Mouse (Mus musculus): ENCODE results near the gene Gse1. TPM values are rescaled to one million over a fixed set of nuclear protein-coding genes. Genes with fewer than 3 reads are reported as not detected.

Gse1 gene
- polyA plus RNA-seq, 1 experiment from 2014 or later = 10.0 TPM

- Histone ChIP-seq H3K36me3 (peaks cover 12% of the 10 kb centered on the region), H3K4me1 (peaks cover 36% of the 10 kb centered on the region), H3K9me3 (replicated peaks) (no peaks in the 10 kb centered on the region), H3K27me3 (no peaks in the 10 kb centered on the region), H3K4me2 (no peak overlapping the region), H3K9ac (no peak overlapping the region), H3K27ac (no peak overlapping the region), H3K4me3 (replicated peaks) (no peak overlapping the region)
- no peak for ATAC-seq (replicated peaks; ENCODE audit: low FRiP score)
- 94% methylated on average over 4 of the region's 4 CpGs for WGBS
These were observed 20.2 kb downstream of the Gse1 start for GRCm38 (mm10) chr8:120248451-120248850.

GRCm38 (mm10) chr8:120249800-120250336, 21.6 kb downstream of the Gse1 start:
- H3K4me3 ChIP-seq (replicated peaks) = no peak overlapping the region
- no peak for ATAC-seq (replicated peaks; ENCODE audit: low FRiP score)
- H3K9me3 ChIP-seq (replicated peaks) = no peaks in the 10 kb centered on the region
- H3K27me3 ChIP-seq = no peaks in the 10 kb centered on the region
- H3K27ac ChIP-seq = peak overlapping the region; percentile 48
- peaks cover 47% of the 10 kb centered on the region for H3K4me1 ChIP-seq
- H3K4me2 ChIP-seq = no peak overlapping the region
- 83% methylated on average over 9 of the region's 9 CpGs for WGBS
- H3K9ac ChIP-seq = no peak overlapping the region
- no peaks in the 10 kb centered on the region for H3K36me3 ChIP-seq

GRCm38 (mm10) chr8:120250750-120251410, 22.6 kb downstream of the Gse1 start:
- peaks cover 47% of the 10 kb centered on the region for H3K4me1 ChIP-seq
- H3K27me3 ChIP-seq = no peaks in the 10 kb centered on the region
- no peaks in the 10 kb centered on the region for H3K9me3 ChIP-seq (replicated peaks)
- no peak for ATAC-seq (replicated peaks; ENCODE audit: low FRiP score)
- no peak overlapping the region for H3K4me3 ChIP-seq (replicated peaks)
- peak overlapping the region; percentile 48; the same call in 1 of the 2 replicates for H3K27ac ChIP-seq
- no peak overlapping the region for H3K9ac ChIP-seq
- WGBS = 66% methylated on average over 16 of the region's 16 CpGs
- H3K4me2 ChIP-seq = no peak overlapping the region
- H3K36me3 ChIP-seq = no peaks in the 10 kb centered on the region

GRCm38 (mm10) chr8:120251411-120252035, 23.3 kb downstream of the Gse1 start:
- Histone ChIP-seq H3K36me3 (no peaks in the 10 kb centered on the region), H3K9ac (no peak overlapping the region), H3K27me3 (no peaks in the 10 kb centered on the region), H3K4me2 (no peak overlapping the region), H3K4me1 (peaks cover 52% of the 10 kb centered on the region), H3K27ac (peak overlapping the region; percentile 48), H3K9me3 (replicated peaks) (no peaks in the 10 kb centered on the region), H3K4me3 (replicated peaks) (no peak overlapping the region)
- WGBS = 40% methylated on average over 9 of the region's 9 CpGs
- ATAC-seq (replicated peaks; ENCODE audit: low FRiP score) = no peak; the same call in 1 of the 2 replicates

GRCm38 (mm10) chr8:120253626-120254025, 25.4 kb downstream of the Gse1 start:
- no peak overlapping the region for H3K9ac ChIP-seq
- no peaks in the 10 kb centered on the region for H3K27me3 ChIP-seq
- H3K4me1 ChIP-seq = peaks cover 56% of the 10 kb centered on the region
- no peak overlapping the region for H3K27ac ChIP-seq
- ATAC-seq (replicated peaks; ENCODE audit: low FRiP score) = no peak
- no peaks in the 10 kb centered on the region for H3K9me3 ChIP-seq (replicated peaks)
- no peak overlapping the region for H3K4me2 ChIP-seq
- H3K4me3 ChIP-seq (replicated peaks) = no peak overlapping the region
- WGBS = 79% methylated on average over 8 of the region's 8 CpGs
- H3K36me3 ChIP-seq = no peaks in the 10 kb centered on the region

- Histone ChIP-seq H3K27ac (no peak overlapping the region), H3K4me1 (peaks cover 58% of the 10 kb centered on the region), H3K27me3 (no peaks in the 10 kb centered on the region), H3K9me3 (replicated peaks) (no peaks in the 10 kb centered on the region), H3K36me3 (no peaks in the 10 kb centered on the region), H3K9ac (no peak overlapping the region), H3K4me2 (no peak overlapping the region), H3K4me3 (replicated peaks) (no peak overlapping the region)
- ATAC-seq (replicated peaks; ENCODE audit: low FRiP score) = no peak
- WGBS = 83% methylated on average over 6 of the region's 6 CpGs
These were observed 27.2 kb downstream of the Gse1 start for GRCm38 (mm10) chr8:120255406-120255987.

GRCm38 (mm10) chr8:120256958-120257357, 28.7 kb downstream of the Gse1 start:
- Histone ChIP-seq H3K4me1 (peaks cover 58% of the 10 kb centered on the region), H3K4me2 (no peak overlapping the region), H3K9ac (no peak overlapping the region), H3K9me3 (replicated peaks) (no peaks in the 10 kb centered on the region), H3K36me3 (no peaks in the 10 kb centered on the region), H3K27me3 (no peaks in the 10 kb centered on the region), H3K27ac (no peak overlapping the region), H3K4me3 (replicated peaks) (no peak overlapping the region)
- WGBS = 33% methylated on average over 6 of the region's 6 CpGs
- ATAC-seq (replicated peaks; ENCODE audit: low FRiP score) = no peak

GRCm38 (mm10) chr8:120259206-120259605, 30.9 kb downstream of the Gse1 start:
- WGBS = 58% methylated on average over 13 of the region's 13 CpGs
- ATAC-seq (replicated peaks; ENCODE audit: low FRiP score) = no peak
- Histone ChIP-seq H3K27me3 (peaks cover 11% of the 10 kb centered on the region; the same call in 1 of the 2 replicates), H3K9ac (no peak overlapping the region), H3K4me1 (peaks cover 73% of the 10 kb centered on the region), H3K36me3 (no peaks in the 10 kb centered on the region), H3K4me2 (no peak overlapping the region), H3K4me3 (replicated peaks) (no peak overlapping the region), H3K9me3 (replicated peaks) (no peaks in the 10 kb centered on the region), H3K27ac (peak overlapping the region; percentile 48)

GRCm38 (mm10) chr8:120260677-120261076, 32.4 kb downstream of the Gse1 start:
- no peak for ATAC-seq (replicated peaks; ENCODE audit: low FRiP score)
- 68% methylated on average over 5 of the region's 5 CpGs for WGBS
- Histone ChIP-seq H3K27me3 (peaks cover 11% of the 10 kb centered on the region; the same call in 1 of the 2 replicates), H3K4me2 (peak overlapping the region; percentile 45), H3K9ac (no peak overlapping the region), H3K27ac (peak overlapping the region; percentile 82), H3K4me1 (peaks cover 83% of the 10 kb centered on the region), H3K36me3 (no peaks in the 10 kb centered on the region), H3K9me3 (replicated peaks) (no peaks in the 10 kb centered on the region), H3K4me3 (replicated peaks) (no peak overlapping the region)

GRCm38 (mm10) chr8:120261338-120262120, 33.3 kb downstream of the Gse1 start:
- peak; percentile 47 for ATAC-seq (replicated peaks; ENCODE audit: low FRiP score)
- Histone ChIP-seq H3K4me3 (replicated peaks) (peak overlapping the region; percentile 8; the same call in 1 of the 2 replicates), H3K27me3 (peaks cover 11% of the 10 kb centered on the region; the same call in 1 of the 2 replicates), H3K9ac (no peak overlapping the region), H3K4me1 (peaks cover 87% of the 10 kb centered on the region), H3K4me2 (peak overlapping the region; percentile 45), H3K36me3 (no peaks in the 10 kb centered on the region), H3K9me3 (replicated peaks) (no peaks in the 10 kb centered on the region), H3K27ac (peak overlapping the region; percentile 82)
- 15% methylated on average over 21 of the region's 21 CpGs for WGBS

- no peak for ATAC-seq (replicated peaks; ENCODE audit: low FRiP score)
- Histone ChIP-seq H3K27me3 (peaks cover 11% of the 10 kb centered on the region; the same call in 1 of the 2 replicates), H3K36me3 (no peaks in the 10 kb centered on the region), H3K27ac (peak overlapping the region; percentile 89; the same call in 1 of the 2 replicates), H3K4me2 (no peak overlapping the region), H3K9me3 (replicated peaks) (no peaks in the 10 kb centered on the region), H3K4me1 (peaks cover 99% of the 10 kb centered on the region), H3K4me3 (replicated peaks) (no peak overlapping the region), H3K9ac (no peak overlapping the region)
- 82% methylated on average over 5 of the region's 5 CpGs for WGBS
These were observed 35.6 kb downstream of the Gse1 start for GRCm38 (mm10) chr8:120263879-120264278.
